Mouse (Mus musculus) heart, embryonic 10.5 days (tissue): ENCODE results near the gene Taf10. TPM values are rescaled to one million over a fixed set of nuclear protein-coding genes. Genes with fewer than 3 reads are reported as not detected.

Experiments used
- DNase-seq: peaks from one replicate; pipeline ENCODE4 v3.0.0-alpha.2; 2017; ENCODE audit warnings: low spot score
- H3K27ac ChIP-seq: fragments of 300-500 bp; sonication (generic); 2 replicates; pipeline ENCODE4 v1.5.1; 2016; ENCODE audit warnings: mild to moderate bottlenecking
- H3K27me3 ChIP-seq: fragments of 300-500 bp; sonication (generic); 2 replicates; pipeline ENCODE4 v1.6.1; 2016; ENCODE audit warnings: mild to moderate bottlenecking; ENCODE audit not compliant: poor library complexity, insufficient read depth, severe bottlenecking
- H3K36me3 ChIP-seq: fragments of 300-500 bp; sonication (generic); 2 replicates; pipeline ENCODE4 v1.6.1; 2016; ENCODE audit warnings: mild to moderate bottlenecking, moderate library complexity
- H3K4me1 ChIP-seq: fragments of 300-500 bp; sonication (generic); 2 replicates; pipeline ENCODE4 v1.6.1; 2016; ENCODE audit warnings: mild to moderate bottlenecking
- H3K4me3 ChIP-seq: fragments of 300-500 bp; sonication (generic); 2 replicates; pipeline ENCODE4 v1.5.1; 2016; ENCODE audit warnings: mild to moderate bottlenecking, moderate library complexity
- H3K9me3 ChIP-seq: fragments of 300-500 bp; sonication (generic); 2 replicates; pipeline ENCODE4 v1.6.1; 2016; ENCODE audit warnings: mild to moderate bottlenecking, moderate library complexity
- WGBS: fragments of 180-500 bp; shearing (Covaris S2); methylation state at CpG from one replicate; pipeline ENCODE4 v1.1.7; 2016; 5-methylcytosine and 5-hydroxymethylcytosine counted together
- polyA plus RNA-seq: library from polyadenylated mRNA; unstranded; fragments of >200 nt; fragmentation: Nextera tagmentation; extraction: Ambion mirVana; gene quantifications from 2 replicates; pipeline ENCODE4 v1.2.1, GENCODE M21; 2016

Taf10 gene
- polyA plus RNA-seq: 153 and 184 TPM in 2 replicates

DNA sequence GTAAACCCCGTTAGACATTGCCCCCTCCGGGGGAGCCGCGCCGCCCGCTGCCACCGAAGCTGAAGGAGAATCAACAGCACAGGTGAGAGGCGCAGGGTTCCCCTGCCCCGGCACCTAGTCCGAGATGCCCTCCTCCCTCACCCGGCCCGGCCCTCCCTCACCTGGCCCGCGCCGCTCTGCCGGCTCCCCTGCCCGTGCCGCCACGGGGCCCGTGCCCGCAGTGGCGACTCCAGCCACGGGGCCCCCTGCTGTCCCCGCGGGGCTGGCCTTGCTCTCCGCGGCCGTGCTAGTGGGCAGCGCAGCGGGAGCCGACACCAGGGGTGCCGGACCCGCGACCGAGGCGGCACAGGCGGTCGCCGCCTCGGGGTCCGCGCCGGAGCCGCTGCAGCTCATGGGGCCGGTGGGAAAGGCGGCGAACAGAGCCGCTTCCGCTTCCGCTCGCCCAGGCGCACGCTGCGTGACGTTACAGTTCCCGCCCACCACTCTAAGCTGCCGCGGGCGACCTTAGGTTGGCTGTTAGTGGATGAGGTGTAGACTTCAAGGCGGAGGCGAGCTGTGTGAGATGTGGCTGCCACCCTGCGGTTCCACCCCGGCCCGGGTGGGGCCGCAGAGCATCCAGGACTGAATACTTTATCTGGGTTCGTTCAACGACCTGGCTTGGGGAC is at the start of gene Taf10:
Gene Taf10, minus strand, starts transcription at position 436 of the 665 bp plus-strand sequence.
- Histone ChIP-seq H3K9me3 (no peaks in the 10 kb centered on the region), H3K27ac (peak within 1 kb of the TSS; percentile 96), H3K36me3 (peaks cover 64% of the 10 kb centered on the region), H3K4me3 (peak within 1 kb of the TSS; percentile 96), H3K4me1 (peaks cover 20% of the 10 kb centered on the region; the same call in 1 of the 2 replicates), H3K27me3 (no peaks in the 10 kb centered on the region)
- DNase-seq: peak; percentile 98
- under 1% methylated on average over 66 of the region's 67 CpGs for WGBS

DNA sequence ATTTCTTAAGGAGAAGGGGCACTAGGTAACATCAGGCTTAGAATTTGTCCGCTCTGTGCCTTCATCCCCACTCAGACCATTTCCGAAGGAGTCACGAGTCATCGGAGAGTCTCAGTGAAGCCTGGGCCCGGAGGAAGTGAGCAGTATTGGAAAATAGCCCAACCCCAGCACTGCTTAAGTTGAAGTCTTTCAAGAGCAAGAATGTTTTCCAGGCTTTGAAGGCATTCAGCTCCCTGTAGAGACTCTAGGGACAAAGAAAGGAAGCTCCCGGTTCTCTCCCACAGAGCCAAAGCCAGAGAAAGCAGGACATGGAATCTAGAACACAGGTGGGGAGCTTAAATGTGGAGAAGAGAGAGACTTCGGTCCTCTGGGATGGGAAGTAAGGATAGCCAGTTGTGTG is 49.5 kb upstream of the Taf10 start:
- Histone ChIP-seq H3K4me1 (no peaks in the 10 kb centered on the region), H3K4me3 (no peak overlapping the region), H3K36me3 (no peaks in the 10 kb centered on the region), H3K27ac (no peak overlapping the region), H3K27me3 (peaks cover 9% of the 10 kb centered on the region; the same call in 1 of the 2 replicates), H3K9me3 (no peaks in the 10 kb centered on the region)
- 72% methylated on average over 7 of the region's 7 CpGs for WGBS
- no peak for DNase-seq

DNA sequence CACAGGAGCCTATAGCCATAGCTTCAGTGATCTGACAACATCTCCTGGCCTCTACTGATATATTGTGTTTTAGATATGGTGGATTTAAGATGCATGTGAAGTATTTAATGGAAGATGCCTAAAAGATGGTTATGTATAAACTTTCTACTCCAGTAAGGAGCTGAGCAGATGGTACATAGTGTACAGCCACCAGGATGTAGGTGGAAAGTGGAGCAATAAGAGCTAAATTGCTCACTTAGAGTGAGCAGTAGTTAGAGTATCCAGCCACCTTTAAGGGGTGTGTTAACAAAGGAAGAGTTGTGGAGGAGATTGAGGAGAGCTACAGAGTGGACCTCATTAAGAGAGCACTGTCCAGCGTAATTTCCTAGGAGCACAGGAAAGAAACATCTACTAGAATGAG is 47.0 kb upstream of the Taf10 start:
- 69% methylated on average over 1 of the region's 1 CpGs for WGBS
- Histone ChIP-seq H3K27ac (no peak overlapping the region), H3K9me3 (no peaks in the 10 kb centered on the region), H3K4me3 (no peak overlapping the region), H3K36me3 (no peaks in the 10 kb centered on the region), H3K27me3 (peaks cover 24% of the 10 kb centered on the region), H3K4me1 (peaks cover 11% of the 10 kb centered on the region)
- no peak for DNase-seq

DNA sequence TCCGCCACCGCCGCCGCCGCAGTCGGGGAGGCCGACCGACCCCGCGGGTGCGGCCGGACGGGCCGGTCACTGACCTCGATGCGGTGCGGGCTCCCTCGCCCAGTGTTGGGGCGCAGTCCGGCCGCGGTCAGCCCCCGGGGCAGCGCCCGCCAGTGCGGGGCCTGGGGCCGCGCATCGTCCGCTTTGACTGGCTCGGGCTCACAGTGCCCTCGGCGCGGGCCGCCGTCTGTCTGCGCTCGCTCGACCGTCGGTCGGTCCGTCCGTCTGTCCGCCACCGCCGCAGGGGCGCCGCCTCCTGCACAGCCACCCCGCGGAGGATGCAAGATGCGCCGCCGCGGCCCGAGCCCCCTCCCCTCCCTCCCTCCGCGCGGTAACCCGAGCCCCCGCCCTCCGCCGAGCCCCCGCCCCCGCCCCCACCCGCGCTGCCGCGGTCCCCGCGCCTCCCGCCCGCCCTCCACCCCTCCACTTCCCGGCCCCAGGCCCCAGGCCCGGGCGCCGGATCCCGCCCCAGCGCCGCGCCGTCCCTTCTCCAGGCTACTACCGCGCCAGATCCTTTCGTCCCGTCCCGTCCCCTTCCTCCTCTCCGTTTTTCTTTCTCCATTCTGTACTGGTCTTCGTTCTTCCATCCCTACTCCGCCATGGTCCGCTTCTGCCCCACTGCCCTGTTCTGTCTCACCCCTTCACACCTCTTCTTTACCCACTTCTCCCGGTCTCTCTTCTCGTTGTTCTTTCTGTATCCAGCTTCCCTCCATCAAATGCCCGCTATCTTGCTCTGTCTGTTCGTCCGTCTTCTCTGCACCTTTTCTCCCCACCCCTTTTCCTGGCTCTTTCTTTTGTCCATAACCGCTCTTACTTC is 43.4 kb upstream of the Taf10 start, which contains the start of gene Dchs1:
Gene Dchs1, minus strand, starts transcription at position 370 of the 856 bp plus-strand sequence.
- DNase-seq: no peak
- Histone ChIP-seq H3K4me3 (peak within 1 kb of the TSS; percentile 81), H3K9me3 (no peaks in the 10 kb centered on the region), H3K27ac (peak within 1 kb of the TSS; percentile 92), H3K36me3 (no peaks in the 10 kb centered on the region), H3K27me3 (peaks cover 27% of the 10 kb centered on the region), H3K4me1 (peaks cover 28% of the 10 kb centered on the region)
- under 1% methylated on average over 77 of the region's 97 CpGs for WGBS

DNA sequence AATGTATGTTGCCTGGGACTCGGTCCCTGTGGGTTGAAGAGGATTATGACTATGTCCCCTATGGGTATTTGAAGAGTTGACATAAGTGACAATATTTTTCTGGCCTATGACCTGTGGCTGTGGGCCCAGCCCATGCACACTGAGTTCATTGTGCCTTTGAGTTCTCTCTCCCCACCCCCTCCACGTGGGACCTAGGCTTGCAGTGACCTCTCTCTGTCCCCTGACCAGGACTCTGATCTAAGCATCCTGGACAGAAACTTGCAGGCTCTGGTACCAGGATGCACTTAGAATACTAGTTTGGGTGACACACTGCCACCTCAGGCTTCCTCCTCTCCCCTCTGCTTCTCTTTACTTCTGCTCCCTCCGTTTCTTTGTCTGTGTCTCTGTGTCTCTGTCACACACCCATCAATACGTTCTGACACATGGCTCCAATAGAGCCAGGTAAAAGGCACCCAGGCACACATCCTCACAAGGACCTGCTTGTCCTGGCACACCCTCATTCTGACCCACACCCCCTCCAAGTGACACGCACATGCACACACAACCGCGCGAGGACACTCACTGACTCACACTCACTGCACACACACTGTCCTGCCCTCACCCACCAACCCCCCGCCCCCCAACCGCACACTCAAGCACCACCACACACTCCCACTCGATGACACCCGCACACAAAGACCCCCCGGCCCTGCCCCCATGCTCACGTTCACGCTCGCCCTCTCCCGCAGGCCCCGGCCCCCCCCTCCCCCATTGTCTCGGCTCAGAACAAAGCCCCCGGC is 42.5 kb upstream of the Taf10 start:
- peak overlapping the region; percentile 92 for H3K27ac ChIP-seq
- peaks cover 27% of the 10 kb centered on the region for H3K27me3 ChIP-seq
- no peak for DNase-seq
- peaks cover 28% of the 10 kb centered on the region for H3K4me1 ChIP-seq
- H3K4me3 ChIP-seq: peak overlapping the region; percentile 81
- no peaks in the 10 kb centered on the region for H3K9me3 ChIP-seq
- 10% methylated on average over 19 of the region's 20 CpGs for WGBS
- H3K36me3 ChIP-seq: peaks cover 2% of the 10 kb centered on the region

DNA sequence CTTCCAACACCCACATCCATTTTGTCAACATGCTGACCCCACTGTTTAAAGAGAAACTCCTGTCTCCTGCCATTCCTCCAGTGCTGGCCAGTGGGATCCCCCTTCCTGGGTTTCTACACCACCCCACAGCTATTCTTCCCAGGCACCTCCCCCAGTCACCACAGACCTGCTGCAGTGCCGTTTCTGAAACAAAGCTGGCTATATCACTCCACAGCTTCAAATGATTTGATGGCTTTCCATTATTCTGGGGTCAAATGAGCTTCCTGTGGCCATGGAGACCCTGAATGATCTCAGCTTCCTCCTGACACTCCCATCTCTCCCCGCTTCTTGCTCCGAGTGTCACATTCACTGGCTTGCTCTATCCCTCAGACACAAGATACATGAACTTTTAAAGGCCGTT is 40.4 kb upstream of the Taf10 start:
- 49% methylated on average over 4 of the region's 4 CpGs for WGBS
- Histone ChIP-seq H3K36me3 (peaks cover 10% of the 10 kb centered on the region), H3K27ac (no peak overlapping the region), H3K27me3 (peaks cover 26% of the 10 kb centered on the region), H3K4me3 (no peak overlapping the region), H3K9me3 (no peaks in the 10 kb centered on the region), H3K4me1 (peaks cover 28% of the 10 kb centered on the region)
- no peak for DNase-seq

DNA sequence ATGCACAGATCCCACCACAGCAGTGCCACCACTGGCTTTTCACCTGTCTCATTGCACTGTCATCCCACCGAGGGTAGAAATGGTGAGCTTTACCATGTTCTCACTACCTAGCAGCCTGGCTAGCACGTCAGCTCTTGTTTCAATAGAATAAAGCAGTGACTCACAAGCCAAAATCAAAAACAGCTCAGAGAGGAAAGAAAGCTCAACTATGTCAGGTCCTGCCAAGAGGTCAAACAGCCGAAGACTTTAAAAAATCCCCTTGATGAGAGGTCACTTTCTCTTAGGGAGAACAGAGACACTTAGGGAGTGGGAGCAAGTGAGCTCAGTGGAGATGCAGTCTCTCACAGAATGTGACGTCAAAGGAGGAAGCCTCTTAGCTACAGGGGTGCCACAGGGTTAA is 39.7 kb upstream of the Taf10 start:
- Histone ChIP-seq H3K27ac (no peak overlapping the region), H3K27me3 (peaks cover 19% of the 10 kb centered on the region), H3K4me3 (no peak overlapping the region), H3K9me3 (no peaks in the 10 kb centered on the region), H3K36me3 (peaks cover 10% of the 10 kb centered on the region), H3K4me1 (peaks cover 34% of the 10 kb centered on the region)
- WGBS: 44% methylated on average over 4 of the region's 4 CpGs
- DNase-seq: no peak

DNA sequence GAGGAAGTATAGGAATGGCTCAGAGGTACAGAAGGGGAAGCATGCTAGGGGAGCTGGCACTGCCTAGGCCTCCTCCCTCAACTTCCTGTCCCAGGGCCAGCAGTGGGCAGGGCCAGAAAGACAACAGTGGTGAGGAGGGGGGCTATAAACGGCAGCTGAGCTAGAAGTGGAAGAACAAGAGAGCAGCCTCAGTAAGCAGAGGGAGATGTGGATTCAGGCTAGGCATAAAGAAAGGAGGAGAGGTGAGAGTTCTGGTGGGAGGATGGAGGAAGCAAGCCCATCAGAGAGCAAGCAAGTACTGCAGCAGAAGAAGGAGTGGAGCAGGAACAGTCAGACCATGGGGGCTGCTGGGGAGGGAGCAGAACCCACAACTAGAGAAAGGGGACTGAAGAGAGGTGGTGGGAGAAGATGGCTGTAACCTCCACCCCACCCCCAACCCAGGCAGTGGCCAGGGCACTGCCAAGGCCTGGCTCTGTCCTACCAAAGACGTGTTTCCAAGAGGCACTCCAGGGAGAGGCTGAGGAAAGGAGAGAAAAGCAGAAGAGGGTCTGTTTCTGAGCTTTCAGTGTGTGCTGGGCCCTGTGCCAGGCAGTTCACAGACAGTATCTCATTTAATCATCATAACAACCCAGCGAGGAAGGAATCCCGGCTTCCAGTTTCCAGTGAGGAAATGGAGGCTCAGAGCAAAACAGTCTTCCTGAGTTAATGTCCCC is 34.5 kb upstream of the Taf10 start:
- Histone ChIP-seq H3K4me3 (peak overlapping the region; percentile 33), H3K36me3 (peaks cover 14% of the 10 kb centered on the region), H3K27ac (peak overlapping the region; percentile 79), H3K27me3 (no peaks in the 10 kb centered on the region), H3K4me1 (peaks cover 24% of the 10 kb centered on the region), H3K9me3 (no peaks in the 10 kb centered on the region)
- DNase-seq: peak; percentile 75
- 24% methylated on average over 4 of the region's 4 CpGs for WGBS

DNA sequence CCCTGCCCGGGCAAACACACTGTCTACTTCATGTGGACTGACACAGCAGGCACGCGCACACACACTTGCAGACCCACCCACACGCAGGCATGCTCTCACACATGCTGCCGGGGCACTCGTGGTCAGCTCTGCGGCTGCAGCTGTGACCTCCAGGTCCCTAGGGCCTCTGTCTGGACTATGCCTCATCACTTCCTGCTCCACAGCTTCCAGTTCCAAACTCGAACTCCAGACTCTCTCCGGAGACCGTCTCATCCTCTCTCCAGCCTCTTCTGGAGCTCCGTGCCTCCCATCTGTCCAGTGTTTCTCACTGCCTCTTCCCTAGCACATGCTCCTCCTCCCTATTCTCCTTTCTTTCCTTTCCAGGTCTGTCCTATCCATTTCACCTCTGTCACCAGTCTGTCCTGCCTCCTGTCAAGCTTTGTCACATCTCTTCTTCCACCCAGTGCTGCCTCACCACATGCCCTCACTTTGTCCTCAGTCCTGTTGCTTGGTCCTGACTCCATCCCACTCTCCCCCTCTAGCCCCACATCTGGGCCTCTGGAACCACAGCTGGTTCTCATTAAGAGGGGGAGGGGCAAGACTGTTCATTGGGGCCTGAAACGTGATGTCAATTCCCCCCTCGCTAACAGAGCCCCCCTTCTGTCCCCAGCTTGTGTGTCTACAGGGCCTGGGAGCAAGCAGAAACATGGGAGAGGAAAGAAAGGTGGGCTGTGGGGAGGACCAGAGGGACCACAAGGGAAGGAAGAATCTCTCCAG is 33.8 kb upstream of the Taf10 start:
- Histone ChIP-seq H3K27ac (peak overlapping the region; percentile 79), H3K9me3 (no peaks in the 10 kb centered on the region), H3K27me3 (no peaks in the 10 kb centered on the region), H3K4me1 (peaks cover 24% of the 10 kb centered on the region), H3K36me3 (peaks cover 16% of the 10 kb centered on the region), H3K4me3 (peak overlapping the region; percentile 33; the same call in 1 of the 2 replicates)
- DNase-seq: peak; percentile 77
- WGBS: 44% methylated on average over 13 of the region's 13 CpGs

DNA sequence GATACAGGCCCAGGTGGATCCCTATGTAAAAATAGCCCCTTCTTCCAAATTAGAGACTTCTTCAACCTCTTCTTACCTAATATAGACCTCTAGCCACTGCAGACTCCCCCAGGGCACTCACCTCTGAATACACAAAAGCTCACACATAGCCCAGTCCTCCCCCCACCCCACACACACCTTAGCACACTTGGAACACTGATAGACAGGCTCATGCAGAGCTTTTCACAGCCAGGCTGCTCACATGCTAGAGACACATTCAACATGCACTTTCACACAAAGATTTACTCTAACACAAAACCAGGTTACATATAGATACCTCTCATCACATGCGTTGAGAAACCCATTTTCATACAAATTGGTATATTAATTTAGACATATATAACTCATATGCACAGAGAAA is 33.2 kb upstream of the Taf10 start:
- WGBS: 90% methylated on average over 1 of the region's 1 CpGs
- no peaks in the 10 kb centered on the region for H3K27me3 ChIP-seq
- no peaks in the 10 kb centered on the region for H3K9me3 ChIP-seq
- peak; percentile 53 for DNase-seq
- H3K4me3 ChIP-seq: no peak overlapping the region
- H3K36me3 ChIP-seq: peaks cover 23% of the 10 kb centered on the region
- H3K27ac ChIP-seq: no peak overlapping the region
- H3K4me1 ChIP-seq: peaks cover 24% of the 10 kb centered on the region

DNA sequence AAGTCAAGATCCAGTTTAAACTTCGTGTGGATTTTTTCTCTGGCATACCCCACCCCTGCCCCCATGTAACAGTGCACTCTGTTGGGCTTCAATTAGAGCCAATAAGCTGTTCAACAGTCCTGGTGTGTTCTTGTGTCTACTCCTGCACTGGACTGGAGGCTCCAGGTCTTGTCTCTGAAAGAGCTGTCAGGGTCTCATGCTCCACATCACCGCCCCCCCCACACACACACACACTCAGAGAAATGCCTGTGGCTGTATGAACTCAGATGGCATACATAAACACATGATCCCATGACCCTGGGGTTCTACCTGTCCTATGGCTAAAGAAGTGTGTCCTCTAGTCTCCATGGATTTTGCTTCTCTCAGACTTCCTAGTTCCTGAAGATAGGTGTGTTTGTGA is 31.9 kb upstream of the Taf10 start:
- Histone ChIP-seq H3K27ac (no peak overlapping the region), H3K4me3 (no peak overlapping the region), H3K9me3 (no peaks in the 10 kb centered on the region), H3K4me1 (peaks cover 24% of the 10 kb centered on the region), H3K36me3 (peaks cover 30% of the 10 kb centered on the region), H3K27me3 (no peaks in the 10 kb centered on the region)
- WGBS: 87% methylated on average over 2 of the region's 2 CpGs
- DNase-seq: peak; percentile 61

DNA sequence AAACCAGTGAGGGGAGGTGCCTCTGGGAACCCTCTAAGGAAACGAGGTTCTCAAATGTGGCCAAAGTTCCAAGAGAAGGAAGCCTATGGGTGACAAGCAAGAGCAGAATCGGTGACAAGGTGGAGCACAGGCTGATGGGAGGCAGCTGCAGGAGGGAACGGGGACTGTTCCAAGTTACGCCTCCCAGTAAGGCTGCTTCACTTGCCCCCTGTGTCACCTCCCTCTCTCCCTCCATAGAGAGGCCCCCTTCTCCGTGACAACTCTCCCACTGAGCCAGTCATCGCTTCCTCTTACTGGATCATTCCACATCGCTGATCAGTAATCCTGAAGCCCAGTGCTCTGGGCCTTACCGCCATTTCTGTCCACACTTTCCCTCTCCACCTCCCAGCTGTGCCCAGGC is 30.5 kb upstream of the Taf10 start:
- Histone ChIP-seq H3K4me3 (no peak overlapping the region), H3K27ac (no peak overlapping the region), H3K4me1 (peaks cover 24% of the 10 kb centered on the region), H3K36me3 (peaks cover 35% of the 10 kb centered on the region), H3K9me3 (no peaks in the 10 kb centered on the region), H3K27me3 (no peaks in the 10 kb centered on the region)
- no peak for DNase-seq
- WGBS: 59% methylated on average over 8 of the region's 8 CpGs
